Mouse (Mus musculus) heart, postnatal 14 days (tissue): ENCODE data around the gene Nr6a1. TPM values are rescaled to one million over a fixed set of nuclear protein-coding genes. Genes with fewer than 3 reads are reported as not detected.

Source experiments
- DNase-seq, 2 experiments: peaks; one replicate each; pipeline ENCODE4 v3.0.0; 2021 to 2022
- intact Hi-C: fragments of 180-260 bp; cut with DNase I; formaldehyde crosslinking; loops from one replicate; pipeline ENCODE4 v1.15.1; 2025
- total RNA-seq, 2 experiments: library from RNA; stranded (reverse); gene quantifications; 2 replicates each; pipeline ENCODE4 v1.2.3; 2021

Nr6a1 gene
- total RNA-seq, 2 experiments from 2014 or later, result 1.2 to 1.3 TPM

DNA sequence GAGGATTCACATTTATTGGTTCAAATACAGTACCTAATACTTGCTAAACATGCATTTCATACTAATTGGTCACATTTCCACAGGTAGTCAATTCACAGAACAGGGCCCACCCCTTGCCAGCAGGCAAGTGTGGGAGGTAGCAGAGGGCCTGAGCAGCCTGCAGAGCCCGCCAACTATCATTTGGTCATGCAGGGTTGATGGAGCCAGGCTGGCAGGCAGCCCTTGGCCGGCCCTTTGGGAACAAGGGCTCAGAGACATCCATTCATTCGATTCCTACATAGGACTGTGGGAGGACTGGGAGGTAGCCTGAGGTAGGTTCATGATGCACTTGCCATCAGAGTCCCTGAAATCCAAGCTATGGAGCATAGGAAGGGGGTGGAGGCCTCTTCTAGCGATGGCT is 204.1 kb downstream of the Nr6a1 start:
- DNase-seq, result no peak
- intact Hi-C loops, result no loop called here

DNA sequence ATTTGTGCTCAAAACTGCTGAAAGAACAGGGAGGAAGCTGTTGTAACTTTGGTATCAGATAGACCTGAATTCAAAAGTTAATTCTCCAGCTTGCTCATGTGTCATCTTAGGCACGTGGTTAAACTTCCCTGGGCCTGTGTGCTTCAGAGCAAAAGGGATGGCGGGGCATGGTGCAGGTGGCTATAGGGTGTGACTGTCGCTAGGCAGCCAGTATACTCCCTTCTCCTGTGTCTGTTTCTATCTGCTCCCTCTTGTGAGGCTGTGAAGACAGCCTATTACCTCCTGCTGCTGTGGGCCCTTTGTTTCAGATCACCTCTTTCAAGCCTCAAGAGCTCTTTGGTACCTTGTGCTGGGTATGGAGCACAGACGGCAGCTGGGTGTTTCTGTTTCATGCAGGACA is 205.4 kb downstream of the Nr6a1 start:
- intact Hi-C loops, result no loop called here
- no peak for DNase-seq

DNA sequence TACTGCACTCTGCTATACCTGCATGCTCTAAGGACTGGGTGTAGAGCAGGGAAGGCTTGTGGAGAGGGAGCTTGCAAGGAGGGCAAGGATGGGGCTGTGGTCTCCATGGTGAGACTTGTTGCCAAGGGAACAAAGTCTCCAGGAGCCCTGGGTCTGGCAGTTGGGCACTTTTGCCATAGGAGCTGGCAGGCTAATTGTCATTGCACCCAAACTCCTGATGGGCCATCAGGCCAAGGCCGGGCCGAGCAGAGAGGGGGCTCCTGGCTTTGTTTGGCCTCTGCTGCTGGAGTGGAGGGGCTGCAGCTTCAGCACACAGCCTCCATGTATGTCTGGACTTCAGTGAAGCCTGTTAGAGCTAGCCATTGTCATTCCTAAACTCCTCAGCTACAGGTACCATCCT is 206.8 kb downstream of the Nr6a1 start:
- DNase-seq, result no peak
- intact Hi-C loops, result no loop called here

DNA sequence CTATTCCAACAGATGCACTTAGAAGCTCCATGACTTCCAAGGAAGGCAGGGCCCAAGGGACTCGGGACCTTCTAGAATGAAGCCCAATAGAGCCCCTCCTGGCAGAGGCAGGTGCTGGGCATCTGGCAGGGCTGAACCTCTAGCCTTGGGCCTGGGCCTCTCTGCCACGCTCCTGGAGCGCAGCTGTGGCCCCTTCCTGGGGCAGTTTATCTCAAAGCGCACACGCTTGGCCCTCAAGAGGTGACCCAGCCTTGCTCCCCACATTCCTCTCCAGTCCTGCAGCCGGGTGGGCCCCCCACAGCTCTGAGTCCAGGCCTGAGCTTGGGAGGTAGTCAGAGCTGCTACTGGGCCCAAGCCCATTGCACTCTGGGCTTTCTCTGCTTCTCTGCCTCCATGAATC is 208.1 kb downstream of the Nr6a1 start:
- no peak for DNase-seq
- intact Hi-C loops, result no loop called here

DNA sequence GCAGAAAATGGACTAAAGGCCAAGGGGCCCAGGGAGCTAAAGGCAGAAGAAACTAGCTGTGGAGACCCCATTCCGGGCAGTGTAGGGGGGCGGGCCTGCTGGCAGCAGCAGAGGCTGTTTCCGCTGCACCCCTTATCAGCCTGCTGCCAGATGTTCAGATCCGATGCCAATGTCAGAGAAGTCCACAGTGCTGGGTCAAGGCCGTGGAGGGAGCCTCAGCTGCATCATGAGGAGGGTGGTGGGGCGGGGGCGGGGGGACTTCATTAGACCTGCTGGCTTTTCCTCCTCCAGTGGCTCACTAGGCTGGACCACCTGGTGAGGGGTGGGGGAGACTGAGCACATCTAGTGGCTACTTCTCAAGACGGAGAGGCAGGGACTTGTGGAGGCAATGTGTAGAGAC is 208.8 kb downstream of the Nr6a1 start:
- DNase-seq, result no peak
- intact Hi-C loops, result no loop called here

DNA sequence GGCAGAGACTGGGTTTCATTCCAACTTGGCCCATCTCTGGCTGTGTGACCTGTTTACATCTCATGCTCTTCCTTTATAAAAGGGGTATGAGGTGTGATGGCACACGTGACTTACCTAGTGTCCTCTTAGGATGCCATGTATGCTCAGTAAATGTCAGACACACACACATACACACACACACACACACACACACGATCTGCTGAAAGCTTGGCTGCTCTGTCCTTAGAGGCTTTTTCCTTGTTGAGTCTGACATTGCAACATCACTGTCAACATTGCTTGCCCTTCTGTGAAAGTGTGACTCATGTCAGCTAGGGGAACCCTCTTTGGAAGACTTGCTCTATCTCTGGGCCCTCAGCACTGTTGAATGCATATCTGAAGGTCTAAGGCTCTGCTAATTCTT is 210.1 kb downstream of the Nr6a1 start:
- intact Hi-C loops, result no loop called here
- DNase-seq, result no peak

DNA sequence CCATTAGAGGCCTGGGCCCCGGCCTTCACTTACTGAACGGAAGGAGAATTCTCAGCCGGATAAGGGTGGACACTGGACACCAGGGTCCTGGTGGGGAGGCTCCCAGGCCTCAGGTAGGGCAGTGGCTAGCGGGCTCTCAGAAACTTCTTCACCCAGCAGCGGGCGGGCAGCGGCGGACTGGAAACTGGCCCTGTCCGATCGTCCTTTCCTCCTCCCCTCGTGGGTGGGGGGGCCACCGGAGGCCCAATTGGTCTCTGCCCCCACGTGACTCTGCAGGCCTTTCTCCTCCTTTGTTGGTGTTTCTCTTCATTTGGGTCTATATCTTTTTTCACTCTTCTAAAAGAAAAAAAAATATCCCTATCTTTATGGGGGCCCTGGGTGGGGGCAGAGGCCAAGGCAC is 213.2 kb downstream of the Nr6a1 start, which contains the start of gene Nr5a1:
Gene Nr5a1 (minus strand): TSS at position 219 of the 400 bp plus-strand sequence.
- no peak for DNase-seq
- intact Hi-C loops, result no loop called here

DNA sequence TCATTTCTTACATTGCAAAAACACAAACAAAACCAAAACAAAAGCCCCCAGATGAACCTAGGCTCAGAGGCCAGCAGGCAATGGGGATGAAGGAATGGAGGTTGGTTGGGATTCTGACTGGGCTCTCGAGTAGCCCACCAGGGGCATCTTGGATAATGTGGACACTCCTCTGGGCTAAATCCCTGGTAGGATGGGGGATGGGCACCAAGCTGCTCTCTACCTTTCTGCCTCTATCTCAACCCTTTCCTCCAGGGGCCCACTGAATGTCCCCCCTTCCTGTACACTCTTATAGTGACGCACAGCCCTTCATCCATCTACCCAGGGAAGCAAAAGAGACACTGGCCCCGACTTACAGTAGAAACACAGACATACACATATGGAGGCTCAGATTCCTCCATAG is 213.9 kb downstream of the Nr6a1 start:
- intact Hi-C loops, result no loop called here
- no peak for DNase-seq

DNA sequence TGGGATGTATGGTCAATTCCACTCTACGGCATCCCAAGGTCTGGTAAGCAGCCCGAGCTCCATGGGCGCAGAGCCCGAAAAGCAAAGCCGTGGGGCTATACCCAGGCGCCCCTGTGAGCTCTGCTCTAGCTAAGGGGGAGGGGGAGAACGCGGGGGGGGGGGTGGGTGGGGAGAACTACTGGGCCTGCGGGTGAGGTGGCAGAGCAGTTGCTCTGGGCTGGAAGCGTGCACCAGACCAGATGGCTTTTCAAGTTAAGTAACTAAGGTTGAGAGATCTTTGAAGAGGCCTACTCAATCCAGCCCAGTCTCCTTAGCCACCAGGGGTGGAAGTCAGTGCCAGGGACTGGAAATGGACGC is 214.7 kb downstream of the Nr6a1 start:
- intact Hi-C loops, result no loop called here
- DNase-seq, result no peak

DNA sequence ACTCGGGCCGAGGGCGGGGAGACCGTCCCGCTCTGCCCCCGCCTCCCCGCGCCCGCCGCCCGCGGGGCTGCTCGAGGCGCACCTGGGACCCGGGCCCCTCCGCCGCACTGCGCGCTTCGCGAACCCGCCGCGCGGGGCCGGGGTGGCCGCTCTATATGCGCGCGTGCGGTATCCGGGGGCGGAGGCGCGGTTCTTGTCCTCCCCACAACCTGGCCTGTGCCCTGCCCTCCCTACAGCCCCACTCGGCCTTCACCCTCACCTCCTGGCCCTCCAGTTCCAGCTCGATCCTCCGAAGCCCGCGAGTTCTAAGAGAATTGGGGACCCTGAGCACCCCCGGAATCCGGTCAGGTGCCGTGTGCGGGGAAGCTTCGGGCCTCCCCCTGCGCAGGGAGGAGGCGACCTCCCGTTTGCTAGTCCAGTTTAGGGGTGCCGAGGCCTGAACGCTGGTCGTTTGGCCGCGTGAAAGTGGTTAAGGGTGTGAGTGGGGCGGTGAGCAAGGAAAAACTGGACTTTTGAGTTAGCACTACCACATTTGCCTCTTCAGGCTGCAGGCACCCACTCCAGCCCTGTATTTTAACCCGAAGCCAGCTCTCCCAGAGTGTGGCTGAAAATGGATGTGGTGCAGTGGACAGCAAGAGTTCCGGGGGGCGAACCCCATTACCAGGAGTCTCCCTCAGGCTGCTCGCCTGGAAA is 215.3 kb downstream of the Nr6a1 start:
- intact Hi-C loops, result no loop called here
- no peak for DNase-seq

DNA sequence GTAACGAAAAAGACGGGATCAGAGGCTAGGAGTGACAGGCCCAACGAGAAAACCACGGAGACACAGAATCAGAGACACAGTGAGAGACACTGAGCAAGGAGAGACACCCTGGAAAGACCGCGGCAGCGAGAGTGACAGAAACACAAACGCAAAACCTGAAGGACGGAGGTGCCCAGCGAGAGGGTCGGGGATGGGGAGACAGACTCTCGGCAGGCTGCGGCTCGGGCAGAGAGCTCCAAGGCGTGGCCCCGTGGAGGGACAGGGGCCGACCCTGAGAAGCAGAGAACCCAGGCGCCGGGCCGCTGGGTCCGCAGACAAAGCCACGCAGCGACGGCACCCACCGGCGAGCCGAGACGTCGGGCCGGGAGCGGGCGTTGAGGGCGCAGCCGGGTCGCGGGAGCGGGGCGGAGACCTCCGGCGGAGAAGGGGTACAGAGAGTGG is 216.0 kb downstream of the Nr6a1 start:
- intact Hi-C loops, result no loop called here
- peak in 1 of 2 experiments; percentile 13 for DNase-seq

DNA sequence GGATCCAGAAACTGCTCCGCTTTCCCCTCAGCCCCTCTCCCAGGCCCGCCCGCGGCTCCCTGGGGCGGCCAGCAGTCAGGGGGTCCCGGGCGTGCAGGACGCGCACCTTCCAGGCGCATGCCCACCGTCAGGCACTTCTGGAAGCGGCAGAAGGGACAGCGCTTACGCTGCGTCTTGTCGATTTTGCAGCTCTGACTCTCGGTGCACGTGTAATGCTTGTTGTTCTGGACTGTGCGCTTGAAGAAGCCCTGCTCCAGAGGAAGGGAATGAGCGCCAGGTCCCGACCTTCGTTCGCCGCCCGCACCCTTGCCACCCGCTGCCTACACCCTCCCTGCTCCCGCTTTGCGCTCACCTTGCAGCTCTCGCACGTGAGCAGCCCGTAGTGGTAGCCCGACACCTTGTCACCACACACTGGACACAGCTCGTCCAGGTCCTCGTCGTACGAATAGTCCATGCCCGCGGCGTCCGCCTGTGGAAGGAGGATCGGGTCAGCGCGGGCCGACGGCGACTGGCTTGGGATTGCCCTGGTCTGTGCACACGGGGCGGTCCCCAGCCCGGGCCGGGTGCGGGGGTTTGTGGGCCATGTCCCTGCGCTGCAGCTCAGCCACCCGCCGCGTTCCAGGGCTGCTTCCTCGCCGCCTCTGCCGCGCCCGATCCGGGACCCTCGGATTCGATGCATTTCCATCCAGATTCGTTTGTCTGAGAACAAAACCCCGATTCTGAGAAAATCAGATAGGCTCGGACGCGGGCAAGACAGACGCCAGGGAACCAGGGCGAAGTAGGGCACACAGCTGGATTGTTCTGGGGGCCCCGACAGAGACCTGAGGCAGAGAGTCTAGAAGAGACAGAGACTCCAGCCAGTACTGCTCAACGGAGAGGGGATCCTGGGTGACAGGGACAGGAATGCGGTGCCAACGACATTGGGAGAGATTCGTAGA is 216.9 kb downstream of the Nr6a1 start:
- intact Hi-C loops, result no loop called here
- peak; percentile 28 to 32 for DNase-seq

DNA sequence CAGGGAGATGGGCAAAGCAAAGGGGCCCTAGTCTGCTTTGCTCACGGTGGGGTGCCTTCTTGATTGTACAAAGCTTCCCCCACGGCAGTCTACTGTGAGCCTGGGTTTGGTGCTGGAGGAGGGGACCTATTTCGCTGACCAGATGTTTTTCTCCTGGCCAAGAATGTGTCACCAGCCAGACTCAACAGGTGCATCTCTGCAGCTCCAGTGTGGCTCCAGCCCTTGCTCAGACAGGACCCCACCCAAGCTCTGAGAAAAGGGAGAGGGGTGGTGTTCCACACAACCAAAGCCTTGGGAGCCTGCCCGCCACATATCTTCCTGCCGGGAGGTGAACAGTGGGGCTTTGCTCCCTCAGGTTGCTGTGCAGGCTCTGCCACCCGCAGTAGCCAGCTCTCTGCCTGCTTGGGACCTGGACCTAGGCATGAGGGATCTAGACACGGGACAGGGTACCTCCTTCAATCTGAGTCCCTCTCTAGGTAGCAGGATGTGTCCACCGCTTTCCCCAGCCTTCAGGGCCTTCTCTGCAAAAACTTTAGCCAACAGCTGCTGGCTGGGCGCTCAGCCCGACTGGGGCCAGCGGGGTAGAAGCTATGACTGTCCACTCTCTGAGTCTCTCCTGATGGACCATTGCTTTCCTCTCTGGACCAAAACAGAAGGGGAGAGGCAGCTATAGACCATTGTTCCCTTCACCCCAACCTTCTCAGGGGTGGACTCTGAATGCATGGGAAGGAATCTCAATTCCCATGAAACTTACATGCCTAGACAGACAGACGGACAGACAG is 218.4 kb downstream of the Nr6a1 start:
- DNase-seq, result peak; percentile 49 to 71

DNA sequence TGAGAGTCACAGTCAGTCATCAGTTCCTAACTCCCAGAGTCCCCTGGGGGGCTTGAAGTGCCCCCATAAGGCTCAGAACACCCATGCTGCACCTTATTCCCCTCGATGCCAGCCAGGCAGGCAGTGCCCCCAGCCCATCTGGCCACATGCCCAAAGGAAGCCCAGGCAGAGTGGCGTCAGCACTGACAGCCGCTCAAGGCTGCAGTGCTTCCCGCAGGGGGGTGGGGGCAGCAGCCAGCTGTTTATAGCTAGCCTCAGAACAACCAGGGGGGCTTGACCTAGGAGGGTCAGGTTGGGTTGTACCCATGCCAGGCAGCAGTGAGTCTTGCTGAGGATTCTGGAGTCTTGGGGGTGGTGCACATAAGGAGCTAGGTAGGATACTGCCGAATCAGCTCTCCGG is 220.8 kb downstream of the Nr6a1 start:
- DNase-seq, result peak in 1 of 2 experiments; percentile 18
- intact Hi-C loops, result no loop called here

More for the DNA sequence above, 218.4 kb downstream of the Nr6a1 start:
- intact Hi-C loops, result no loop called here

DNA sequence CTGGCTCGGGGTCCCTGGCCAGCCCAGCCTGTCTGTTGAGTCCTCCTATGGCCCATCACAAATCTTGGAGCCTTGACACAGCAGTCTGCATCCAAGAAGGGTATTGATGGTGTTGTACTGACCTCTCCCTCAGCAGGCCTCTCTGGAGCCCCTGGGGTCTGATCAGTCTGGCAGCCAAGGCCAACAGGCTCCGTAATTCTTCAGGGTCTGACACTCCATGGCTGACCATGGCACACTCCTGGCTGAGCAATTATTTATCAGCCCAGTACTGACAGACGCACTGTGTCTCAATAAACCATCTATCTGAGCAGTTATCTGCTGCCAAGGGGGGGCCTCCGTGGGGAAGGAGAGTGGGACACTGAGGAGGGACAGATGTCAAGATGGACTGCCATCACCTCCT is 222.5 kb downstream of the Nr6a1 start:
- intact Hi-C loops, result no loop called here
- DNase-seq, result no peak

DNA sequence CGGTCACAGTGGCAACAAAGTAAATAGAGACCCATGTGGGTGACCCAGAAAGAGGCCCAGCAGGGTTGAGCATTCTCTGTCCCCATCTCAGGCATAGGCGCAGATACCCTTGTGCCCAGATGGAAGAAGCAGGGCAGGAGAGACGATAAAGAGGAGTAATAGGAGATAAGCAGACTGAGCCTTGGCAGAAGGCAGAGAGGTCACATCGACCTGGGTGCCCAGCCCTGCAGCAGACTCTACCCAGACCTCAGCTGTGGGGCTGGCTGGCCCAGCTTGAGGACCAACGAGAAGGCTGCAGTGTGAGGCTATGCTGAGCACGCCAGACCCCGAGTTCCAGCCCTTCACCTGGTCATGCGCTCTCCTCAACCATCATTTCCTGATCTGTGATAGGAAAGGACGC is 223.2 kb downstream of the Nr6a1 start:
- intact Hi-C loops, result no loop called here
- no peak for DNase-seq

DNA sequence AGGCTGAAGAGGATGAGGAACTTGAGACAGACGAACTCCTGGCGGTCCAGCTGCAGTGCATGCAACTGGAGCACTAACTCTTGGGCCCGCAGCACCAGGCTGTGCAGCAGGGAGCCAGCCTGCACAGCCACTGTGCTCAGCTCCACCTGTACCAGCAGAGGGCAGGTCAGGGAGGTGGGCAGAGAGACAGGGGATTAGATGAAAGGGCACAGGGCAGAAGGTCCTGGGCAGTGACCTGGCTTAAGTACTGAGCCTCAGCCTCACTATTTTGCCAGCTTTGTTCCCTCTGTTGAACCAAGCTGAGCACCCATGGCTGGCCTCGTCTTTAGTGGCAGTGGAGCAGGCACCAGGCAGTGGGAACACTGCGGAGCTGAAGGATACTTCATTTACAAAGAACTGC is 227.3 kb downstream of the Nr6a1 start:
- intact Hi-C loops, result no loop called here
- no peak for DNase-seq

DNA sequence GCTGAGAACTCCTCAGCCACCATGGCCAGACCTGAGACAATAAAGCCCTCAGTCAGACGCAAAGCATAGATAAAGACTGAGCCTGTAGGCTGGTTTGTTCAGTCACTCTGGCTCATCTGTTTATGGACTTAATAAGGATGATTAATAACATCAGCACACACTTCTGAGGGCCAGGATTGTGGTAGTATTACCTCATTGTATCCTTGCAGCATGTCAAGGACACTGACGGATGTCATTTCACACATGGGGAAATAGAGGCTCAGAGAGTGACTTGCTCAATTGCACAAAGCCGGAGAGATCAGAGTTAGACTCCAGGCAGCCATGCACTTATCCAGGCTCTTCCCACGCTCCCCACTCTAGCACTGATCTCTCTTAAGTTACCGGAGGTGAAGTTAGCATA is 228.9 kb downstream of the Nr6a1 start:
- intact Hi-C loops, result no loop called here
- DNase-seq, result no peak

DNA sequence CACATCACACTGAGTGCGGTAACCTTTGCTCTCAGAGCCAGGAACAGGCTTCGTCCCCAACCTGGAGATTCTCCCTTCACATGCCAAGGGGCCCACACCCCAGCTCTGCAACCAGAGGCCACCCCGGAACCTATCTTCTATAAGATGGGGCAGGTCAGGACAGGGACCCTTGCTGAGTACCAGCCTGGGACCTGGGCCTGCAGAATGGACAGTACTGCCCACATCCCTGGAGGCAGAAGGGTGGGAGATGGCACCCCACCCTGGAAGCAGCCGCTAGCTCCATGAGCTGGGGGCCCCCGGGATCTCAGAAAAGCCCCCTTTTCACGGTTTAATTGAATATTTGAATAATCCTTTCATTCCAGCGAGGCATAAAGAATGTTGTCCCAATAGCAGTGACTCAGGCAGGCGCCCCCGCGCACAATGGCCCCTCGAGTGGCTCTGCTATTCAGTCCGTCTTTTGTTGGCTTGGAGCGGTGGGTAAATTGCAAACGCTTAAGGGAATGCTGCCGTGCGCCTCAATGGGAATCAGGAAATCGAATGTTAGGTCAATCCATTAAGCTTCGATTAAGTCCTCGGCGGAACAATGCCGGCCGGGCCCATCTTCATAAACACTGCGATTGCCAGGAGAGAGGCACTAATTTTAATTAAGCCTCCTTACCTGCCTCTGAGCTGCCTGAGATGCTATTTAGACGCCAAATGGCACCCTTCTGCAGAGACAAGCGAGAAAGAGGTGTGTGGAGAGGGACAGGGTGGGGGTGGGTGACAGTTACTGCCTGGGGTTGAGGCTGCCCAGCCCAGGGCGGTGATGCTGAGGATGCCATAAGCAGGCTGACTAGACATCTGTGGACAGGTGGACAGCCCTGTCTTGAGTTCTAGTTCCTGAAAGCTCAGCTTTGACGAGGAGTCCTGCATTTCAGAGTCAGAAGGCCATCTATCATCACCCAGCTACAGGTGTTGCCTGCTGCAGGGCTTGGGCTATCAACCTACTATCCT is 230.1 kb downstream of the Nr6a1 start:
- no peak for DNase-seq
- intact Hi-C loops, result no loop called here

DNA sequence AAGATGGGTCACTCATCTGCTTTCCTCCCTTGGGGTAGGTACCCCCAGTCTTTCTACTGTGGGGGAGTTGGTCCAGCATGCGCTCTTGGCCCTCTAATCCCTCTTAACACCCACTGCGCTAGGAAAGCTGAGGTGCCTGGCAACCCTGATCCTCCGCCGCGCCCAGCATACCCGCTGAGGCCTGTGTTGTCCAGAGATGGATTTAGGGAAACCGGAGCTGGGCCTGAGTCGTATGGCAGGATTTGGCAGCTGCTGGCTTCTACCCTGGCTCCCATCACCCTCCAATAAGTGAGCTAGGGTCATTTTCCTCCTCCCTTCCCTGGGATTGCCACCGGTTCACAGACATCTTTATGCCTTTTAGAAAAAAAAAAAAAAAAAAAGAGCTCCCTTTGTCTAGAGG is 231.7 kb downstream of the Nr6a1 start:
- intact Hi-C loops, result no loop called here
- DNase-seq, result no peak
